Mouse (Mus musculus): ENCODE results near the gene Canx.
"Not testable (repeated sequence)": the region's sequence is repeated elsewhere in the genome, so short reads cannot be mapped to it uniquely, and the experiment has no call there.

Canx gene

GRCm38 (mm10) chr11:50333181-50333580 is 7.7 kb upstream of the Canx start:
- DNase-seq (ENCODE audit: low spot score): no peak

- DNase-seq (ENCODE audit: low spot score): no peak
Observed at GRCm38 (mm10) chr11:50329378-50329777, 3.9 kb upstream of the Canx start.

GRCm38 (mm10) chr11:50328075-50328625 is 2.7 kb upstream of the Canx start:
- no peak for DNase-seq (ENCODE audit: low spot score)

GRCm38 (mm10) chr11:50326302-50326966 is 961 bp upstream of the Canx start:
- peak; percentile 36 for DNase-seq (ENCODE audit: low spot score)

GRCm38 (mm10) chr11:50324751-50325471 is 562 bp downstream of the Canx start:
- peak; percentile 44 for DNase-seq (ENCODE audit: low spot score)

GRCm38 (mm10) chr11:50323843-50324242 is 1.6 kb downstream of the Canx start:
- no peak for DNase-seq (ENCODE audit: low spot score)

GRCm38 (mm10) chr11:50322345-50322744 is 3.1 kb downstream of the Canx start:
- no peak for DNase-seq (ENCODE audit: low spot score)

- DNase-seq (ENCODE audit: low spot score): no peak
Observed at GRCm38 (mm10) chr11:50321239-50321638, 4.2 kb downstream of the Canx start.

GRCm38 (mm10) chr11:50319343-50319742 is 6.1 kb downstream of the Canx start:
- not testable (repeated sequence) for DNase-seq (ENCODE audit: low spot score)

GRCm38 (mm10) chr11:50312803-50313202 is 12.7 kb downstream of the Canx start:
- DNase-seq (ENCODE audit: low spot score): no peak

- DNase-seq (ENCODE audit: low spot score): no peak
Observed at GRCm38 (mm10) chr11:50303406-50303805, 22.1 kb downstream of the Canx start.

GRCm38 (mm10) chr11:50292190-50292855 is 33.1 kb downstream of the Canx start, which contains the start of gene Maml1:
TSS of gene Maml1 (minus strand) at chr11:50292311.
- DNase-seq (ENCODE audit: low spot score): peak; percentile 99

- DNase-seq (ENCODE audit: low spot score): peak; percentile 75
Observed at GRCm38 (mm10) chr11:50291321-50292165, 33.9 kb downstream of the Canx start.

- DNase-seq (ENCODE audit: low spot score): peak; percentile 68
Observed at GRCm38 (mm10) chr11:50290486-50291225, 34.8 kb downstream of the Canx start.

GRCm38 (mm10) chr11:50286428-50286827 is 39.0 kb downstream of the Canx start:
- no peak for DNase-seq (ENCODE audit: low spot score)

- no peak for DNase-seq (ENCODE audit: low spot score)
Observed at GRCm38 (mm10) chr11:50285696-50286095, 39.8 kb downstream of the Canx start.

- no peak for DNase-seq (ENCODE audit: low spot score)
Observed at GRCm38 (mm10) chr11:50285263-50285662, 40.2 kb downstream of the Canx start.

- no peak for DNase-seq (ENCODE audit: low spot score)
Observed at GRCm38 (mm10) chr11:50280053-50280452, 45.4 kb downstream of the Canx start.

GRCm38 (mm10) chr11:50279005-50279404 is 46.5 kb downstream of the Canx start:
- no peak for DNase-seq (ENCODE audit: low spot score)

- DNase-seq (ENCODE audit: low spot score): no peak
Observed at GRCm38 (mm10) chr11:50277706-50278105, 47.8 kb downstream of the Canx start.

- no peak for DNase-seq (ENCODE audit: low spot score)
Observed at GRCm38 (mm10) chr11:50277025-50277424, 48.4 kb downstream of the Canx start.
